ENCODE assay signal across 8 mouse cellular contexts in genomic region chr1:165460801-165461377, GRCm38 (mm10). TPM values are rescaled to one million over a fixed set of nuclear protein-coding genes. Genes with fewer than 3 reads are reported as not detected.
A peak's percentile ranks its signal among the peaks of the same experiment; 100 is the strongest.
DNase-seq lines count a peak whose midpoint lies in the region; ATAC-seq lines count a peak whose summit lies in the region.

No protein-coding gene starts in this region.

- DNase-seq in adipocyte (ENCODE audit: low spot score), result peak; percentile 100
- peak; percentile 100 for DNase-seq in embryo, embryonic 10 days (ENCODE audit: low spot score)
- peak; percentile 97 for DNase-seq in gastrocnemius, postnatal 10 days
- peak; percentile 100 for DNase-seq in induced T-regulatory cell, adult 2 months (ENCODE audit: low read depth)
- peak; percentile 99 for DNase-seq in left cerebral cortex, adult 9 months (ENCODE audit: low spot score in 2 of 2)
- DNase-seq in right cerebral cortex, postnatal 14 days, result peak; percentile 99
- peak; percentile 98 to 99 for DNase-seq in urinary bladder, postnatal 36 days (ENCODE audit: low spot score in 2 of 2)

- ATAC-seq in megakaryocyte progenitor cell, adult 5-6 weeks (replicated peaks; ENCODE audit: poor library complexity), result peak; percentile 78

RNA-seq across cellular contexts. Expression of gene Mpc2, which starts 0.5 kb away (rescaled TPM):
- 100 to 1,000 TPM; 148 to 186 TPM for total RNA-seq in gastrocnemius, postnatal 10 days (2021)
- 120 and 125 TPM in 2 replicates for total RNA-seq in megakaryocyte progenitor cell, adult 5-6 weeks (2015)
- 78.8 and 95.0 TPM in 2 replicates for total RNA-seq in megakaryocyte progenitor cell, adult 5-6 weeks (2017)

RNA-seq across cellular contexts. Expression of gene Dcaf6, which starts 0.6 kb away (rescaled TPM):
- 100 to 1,000 TPM; 128 to 135 TPM for total RNA-seq in gastrocnemius, postnatal 10 days (2021)
- 8.5 and 12.9 TPM in 2 replicates for total RNA-seq in megakaryocyte progenitor cell, adult 5-6 weeks (2015)
- total RNA-seq in megakaryocyte progenitor cell, adult 5-6 weeks (2017), result 8.9 and 11.1 TPM in 2 replicates

RNA-seq across cellular contexts. Expression of gene Adcy10, which starts 24.1 kb away (rescaled TPM):
- total RNA-seq in gastrocnemius, postnatal 10 days (2021), result under 1 TPM in 1 of 2 experiments, not detected in 1; 0.12 TPM
- not detected in 2 replicates for total RNA-seq in megakaryocyte progenitor cell, adult 5-6 weeks (2015)
- 0.08 TPM in 1 of 2 replicates, not detected in the other for total RNA-seq in megakaryocyte progenitor cell, adult 5-6 weeks (2017)

Comparison
In these comparisons a context has a peak if more than half of its experiments do, and no peak if none do; other contexts are left out.
1. Peak in every context shown above with its lines: DNase-seq and ATAC-seq.
2. RNA of gene Dcaf6, which starts 0.6 kb away (total RNA-seq): 128 to 135 TPM in gastrocnemius, postnatal 10 days; 8.5 to 12.9 TPM in megakaryocyte progenitor cell, adult 5-6 weeks; every median in the first group is over 4 times any median in the second.